Mouse (Mus musculus): ENCODE results near the gene Dpf3.

DNA sequence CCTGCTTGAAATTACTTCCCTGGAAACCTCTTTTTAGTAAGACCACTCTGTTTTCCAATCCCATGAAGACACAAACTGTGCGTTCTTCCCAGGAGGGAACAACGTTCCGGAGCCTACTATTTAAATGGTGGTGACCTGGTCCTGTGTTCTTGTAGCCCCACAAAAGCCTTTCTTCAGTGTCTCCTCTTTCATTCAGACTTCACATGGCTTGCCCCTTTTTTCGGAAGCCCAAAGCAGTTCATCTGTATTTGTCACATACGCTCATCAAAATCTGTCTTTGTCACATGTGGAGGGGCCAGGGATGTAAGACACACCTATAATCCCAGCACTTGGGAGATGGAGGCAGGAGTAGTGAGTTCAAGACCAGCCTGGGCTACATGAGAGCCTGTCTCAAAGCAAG, 73.8 kb downstream of the Dpf3 start:
- TF ChIP-seq EP300 (IDR thresholded peaks at IDR 0.05; ENCODE audit: low read depth) (no peak), CTCF (IDR thresholded peaks at IDR 0.05; ENCODE audit: low read depth) (no peak)
